Mouse (Mus musculus) CH12.LX (cell line): Measurements from ENCODE around the gene Wsb2.
"Not testable (repeated sequence)": the region's sequence is repeated elsewhere in the genome, so short reads cannot be mapped to it uniquely, and the experiment has no call there.

Experiments
- EP300 ChIP-seq: IDR thresholded peaks from 2 replicates; pipeline ENCODE4 v1.6.1; 2011; ENCODE audit warnings: low read length, improper control_type of control experiment
- POLR2A ChIP-seq: IDR thresholded peaks from 2 replicates; pipeline ENCODE4 v1.6.1; 2011; ENCODE audit warnings: low read depth, mild to moderate bottlenecking, improper control_type of control experiment, low read length

GRCm38 (mm10) chr5:117377731-117378130 lies 20.6 kb downstream of the Wsb2 start:
- TF ChIP-seq POLR2A, EP300: not testable (repeated sequence)
